Comparison of ENCODE assay signal across 13 mouse cellular contexts in genomic region chr13:83566834-83567534, GRCm38 (mm10).
A peak's percentile ranks its signal among the peaks of the same experiment; 100 is the strongest.
DNase-seq lines count a peak whose midpoint lies in the region; ATAC-seq lines count a peak whose summit lies in the region.
"Had no signal": no experiment of that assay in that cellular context is flagged by ENCODE, and none has a peak within 500 bp of the region (broad histone marks: within the 10 kb centered on the region; RNA-seq: fewer than 3 reads in every experiment).

No protein-coding gene starts in this region.

- no peak for DNase-seq in heart, embryonic 10.5 days (ENCODE audit: low spot score)
- no peak for DNase-seq in heart, adult 8-10 months (ENCODE audit: low spot score)
- no peak for DNase-seq in midbrain, embryonic 10.5 days (ENCODE audit: low spot score)
- no peak for DNase-seq in hindbrain, embryonic 14.5 days (ENCODE audit: low spot score)
- no peak for DNase-seq in adipocyte (ENCODE audit: low spot score)
- DNase-seq in cerebellum, postnatal 4 days (ENCODE audit: low spot score in 2 of 2) = no peak
- DNase-seq in spleen, adult 12 weeks (ENCODE audit: low spot score) = no peak
- DNase-seq: cerebellum, adult 2 months; liver, embryonic 13.5 days had no signal

- peak; percentile 55; the same call in 1 of the 2 replicates for ATAC-seq in midbrain, embryonic 12.5 days (ENCODE audit: low FRiP score, low read depth)
- ATAC-seq in hindbrain, embryonic 14.5 days (ENCODE audit: low FRiP score) = peak; percentile 66; the same call in 1 of the 2 replicates
- ATAC-seq: Patski had no signal

- H3K9ac ChIP-seq in midbrain, embryonic 12.5 days (replicated peaks) = no peak overlapping the region
- H3K9ac ChIP-seq in hindbrain, embryonic 14.5 days = no peak overlapping the region
- H3K9ac ChIP-seq: kidney, embryonic 15.5 days; liver, embryonic 13.5 days had no signal

- no peak overlapping the region for H3K4me3 ChIP-seq in heart, embryonic 10.5 days
- H3K4me3 ChIP-seq in midbrain, embryonic 12.5 days = no peak overlapping the region
- no peak overlapping the region for H3K4me3 ChIP-seq in midbrain, embryonic 10.5 days
- no peak overlapping the region for H3K4me3 ChIP-seq in hindbrain, embryonic 14.5 days (replicated peaks; ENCODE audit: low read length)
- H3K4me3 ChIP-seq: erythroblast, embryonic 14.5 days; kidney, embryonic 15.5 days; liver, embryonic 13.5 days had no signal

- no peaks in the 10 kb centered on the region for H3K36me3 ChIP-seq in heart, embryonic 10.5 days
- H3K36me3 ChIP-seq in midbrain, embryonic 12.5 days = no peaks in the 10 kb centered on the region
- no peaks in the 10 kb centered on the region for H3K36me3 ChIP-seq in midbrain, embryonic 10.5 days
- no peaks in the 10 kb centered on the region for H3K36me3 ChIP-seq in hindbrain, embryonic 14.5 days (replicated peaks; ENCODE audit: control insufficient read depth, insufficient read depth)
- H3K36me3 ChIP-seq: kidney, embryonic 15.5 days; liver, embryonic 13.5 days had no signal

- no peaks in the 10 kb centered on the region for H3K9me3 ChIP-seq in heart, embryonic 10.5 days
- H3K9me3 ChIP-seq in midbrain, embryonic 12.5 days = no peaks in the 10 kb centered on the region
- H3K9me3 ChIP-seq in midbrain, embryonic 10.5 days (replicated peaks) = no peaks in the 10 kb centered on the region
- H3K9me3 ChIP-seq in hindbrain, embryonic 14.5 days (ENCODE audit: control insufficient read depth, low read length) = no peaks in the 10 kb centered on the region
- H3K9me3 ChIP-seq: kidney, embryonic 15.5 days; liver, embryonic 13.5 days had no signal

- H3K27me3 ChIP-seq in heart, embryonic 10.5 days (ENCODE audit: insufficient read depth, poor library complexity, severe bottlenecking) = no peaks in the 10 kb centered on the region
- no peaks in the 10 kb centered on the region for H3K27me3 ChIP-seq in midbrain, embryonic 12.5 days
- H3K27me3 ChIP-seq in midbrain, embryonic 10.5 days (ENCODE audit: low read depth, poor library complexity, severe bottlenecking) = no peaks in the 10 kb centered on the region
- H3K27me3 ChIP-seq in hindbrain, embryonic 14.5 days (ENCODE audit: control insufficient read depth, insufficient read depth, low read length) = no peaks in the 10 kb centered on the region
- H3K27me3 ChIP-seq: kidney, embryonic 15.5 days; liver, embryonic 13.5 days had no signal

- H3K4me1 ChIP-seq in heart, embryonic 10.5 days = peaks cover 47% of the 10 kb centered on the region
- peaks cover 2% of the 10 kb centered on the region; the same call in 1 of the 2 replicates for H3K4me1 ChIP-seq in midbrain, embryonic 12.5 days
- peaks cover under 1% of the 10 kb centered on the region for H3K4me1 ChIP-seq in midbrain, embryonic 10.5 days
- peaks cover 17% of the 10 kb centered on the region; the same call in 1 of the 2 replicates for H3K4me1 ChIP-seq in hindbrain, embryonic 14.5 days (replicated peaks; ENCODE audit: control insufficient read depth, insufficient read depth, low read length)
- H3K4me1 ChIP-seq: kidney, embryonic 15.5 days had no signal

- peak overlapping the region; percentile 77; the same call in 1 of the 2 replicates for H3K27ac ChIP-seq in heart, embryonic 10.5 days
- no peak overlapping the region for H3K27ac ChIP-seq in midbrain, embryonic 12.5 days (replicated peaks)
- no peak overlapping the region for H3K27ac ChIP-seq in midbrain, embryonic 10.5 days (replicated peaks)
- no peak overlapping the region; the same call in 1 of the 2 replicates for H3K27ac ChIP-seq in hindbrain, embryonic 14.5 days
- H3K27ac ChIP-seq: liver, embryonic 13.5 days had no signal

- H3K4me2 ChIP-seq in midbrain, embryonic 12.5 days (replicated peaks) = no peak overlapping the region
- H3K4me2 ChIP-seq in hindbrain, embryonic 14.5 days (replicated peaks) = no peak overlapping the region
- H3K4me2 ChIP-seq: kidney, embryonic 15.5 days; liver, embryonic 13.5 days had no signal

- 34% methylated on average over 8 of the region's 8 CpGs for whole genome bisulfite sequencing in heart, embryonic 10.5 days
- WGBS in midbrain, embryonic 12.5 days = 58% methylated on average over 8 of the region's 8 CpGs
- 72% methylated on average over 8 of the region's 8 CpGs for WGBS in midbrain, embryonic 10.5 days
- WGBS in hindbrain, embryonic 14.5 days = 42% methylated on average over 8 of the region's 8 CpGs
